14 mouse cellular contexts compared by ENCODE assay signal in the genomic region with DNA sequence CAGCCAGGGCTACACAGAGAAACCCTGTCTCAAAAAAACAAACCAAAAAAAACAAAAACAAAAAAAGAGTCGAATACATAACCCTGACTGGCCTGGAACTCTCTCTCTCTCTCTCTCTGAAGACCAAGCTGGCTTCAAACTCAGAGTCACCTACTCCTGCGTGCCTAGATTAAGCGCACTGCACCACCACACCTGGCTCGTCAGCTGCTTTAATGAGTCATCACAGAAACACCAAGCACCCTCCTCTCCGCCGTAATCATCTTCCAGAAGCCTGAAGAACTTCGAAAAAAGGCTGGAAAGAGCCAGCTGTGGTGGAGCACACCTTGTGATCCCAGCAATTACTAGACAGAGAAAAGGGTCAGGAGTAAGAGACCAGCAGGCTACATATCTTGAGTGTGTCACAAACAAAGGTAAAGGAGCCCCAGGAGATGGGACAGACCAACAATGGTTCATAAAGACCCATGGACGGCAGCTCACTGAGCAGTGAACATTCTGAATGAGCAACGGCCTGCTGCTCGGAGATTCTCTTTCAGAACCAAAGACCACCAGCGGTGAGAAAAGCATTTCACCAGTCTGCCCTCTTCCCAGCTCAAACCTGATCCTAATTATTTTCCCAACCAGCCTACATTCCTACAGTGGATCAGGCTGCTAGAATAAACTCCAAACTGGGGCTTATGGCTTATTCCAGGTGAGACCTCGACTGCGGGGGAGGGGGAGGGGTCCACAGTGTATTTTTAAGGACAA. TPM values are rescaled to one million over a fixed set of nuclear protein-coding genes. Genes with fewer than 3 reads are reported as not detected.
A peak's percentile ranks its signal among the peaks of the same experiment; 100 is the strongest.
DNase-seq lines count a peak whose midpoint lies in the region; ATAC-seq lines count a peak whose summit lies in the region.
"Had no signal": no experiment of that assay in that cellular context is flagged by ENCODE, and none has a peak within 500 bp of the region (broad histone marks: within the 10 kb centered on the region; RNA-seq: fewer than 3 reads in every experiment).

No protein-coding gene starts in this region.

- no peak overlapping the region for H3K9ac ChIP-seq in forebrain, embryonic 11.5 days (ENCODE audit: low read length)
- H3K9ac ChIP-seq in forebrain, embryonic 16.5 days (replicated peaks; ENCODE audit: low read depth, low read length), result no peak overlapping the region
- no peak overlapping the region for H3K9ac ChIP-seq in midbrain, embryonic 15.5 days
- no peak overlapping the region for H3K9ac ChIP-seq in liver, embryonic 12.5 days
- H3K9ac ChIP-seq: limb, embryonic 15.5 days; stomach, embryonic 15.5 days had no signal

- no peaks in the 10 kb centered on the region for H3K9me3 ChIP-seq in forebrain, embryonic 11.5 days (ENCODE audit: control insufficient read depth, low read length)
- no peaks in the 10 kb centered on the region for H3K9me3 ChIP-seq in forebrain, embryonic 16.5 days (ENCODE audit: control insufficient read depth, low read length)
- H3K9me3 ChIP-seq in midbrain, embryonic 15.5 days, result no peaks in the 10 kb centered on the region
- H3K9me3 ChIP-seq in midbrain, embryonic 10.5 days (replicated peaks), result no peaks in the 10 kb centered on the region
- no peaks in the 10 kb centered on the region for H3K9me3 ChIP-seq in limb, embryonic 10.5 days (replicated peaks)
- H3K9me3 ChIP-seq in liver, embryonic 12.5 days (replicated peaks), result no peaks in the 10 kb centered on the region
- H3K9me3 ChIP-seq: limb, embryonic 15.5 days; stomach, embryonic 15.5 days had no signal

- H3K27me3 ChIP-seq in forebrain, embryonic 11.5 days (ENCODE audit: control insufficient read depth, insufficient read depth, low read length), result peaks cover 10% of the 10 kb centered on the region; the same call in 1 of the 2 replicates
- H3K27me3 ChIP-seq in forebrain, embryonic 16.5 days (replicated peaks; ENCODE audit: control insufficient read depth, insufficient read depth, low read length), result 0 out of 2 replicates have a peak, but pooled peaks cover 3% of the 10 kb centered on the region
- H3K27me3 ChIP-seq in midbrain, embryonic 15.5 days (replicated peaks), result peaks cover 9% of the 10 kb centered on the region; the same call in 1 of the 2 replicates
- H3K27me3 ChIP-seq in midbrain, embryonic 10.5 days (ENCODE audit: low read depth, poor library complexity, severe bottlenecking), result peaks cover 40% of the 10 kb centered on the region
- no peaks in the 10 kb centered on the region for H3K27me3 ChIP-seq in limb, embryonic 10.5 days (ENCODE audit: low read depth, poor library complexity, severe bottlenecking)
- H3K27me3 ChIP-seq in liver, embryonic 12.5 days (replicated peaks), result no peaks in the 10 kb centered on the region
- H3K27me3 ChIP-seq: limb, embryonic 15.5 days; stomach, embryonic 15.5 days had no signal

- no peak overlapping the region for H3K4me2 ChIP-seq in forebrain, embryonic 11.5 days (ENCODE audit: low read depth, low read length, severe bottlenecking)
- H3K4me2 ChIP-seq in forebrain, embryonic 16.5 days (ENCODE audit: low read length), result no peak overlapping the region
- no peak overlapping the region for H3K4me2 ChIP-seq in midbrain, embryonic 15.5 days
- H3K4me2 ChIP-seq in liver, embryonic 12.5 days, result no peak overlapping the region
- H3K4me2 ChIP-seq: limb, embryonic 15.5 days; stomach, embryonic 15.5 days had no signal

- WGBS in forebrain, embryonic 11.5 days, result 20% methylated on average over 13 of the region's 13 CpGs
- WGBS in forebrain, embryonic 16.5 days, result 16% methylated on average over 13 of the region's 13 CpGs
- WGBS in midbrain, embryonic 15.5 days, result 26% methylated on average over 13 of the region's 13 CpGs
- WGBS in midbrain, embryonic 10.5 days, result 36% methylated on average over 13 of the region's 13 CpGs
- 55% methylated on average over 13 of the region's 13 CpGs for WGBS in limb, embryonic 10.5 days
- 70% methylated on average over 13 of the region's 13 CpGs for WGBS in liver, embryonic 12.5 days (ENCODE audit: insufficient replicate concordance)

- H3K27ac ChIP-seq in forebrain, embryonic 11.5 days (ENCODE audit: low read depth, low read length), result no peak overlapping the region
- H3K27ac ChIP-seq in forebrain, embryonic 16.5 days (ENCODE audit: low read length), result no peak overlapping the region
- H3K27ac ChIP-seq in midbrain, embryonic 15.5 days, result no peak overlapping the region
- no peak overlapping the region for H3K27ac ChIP-seq in midbrain, embryonic 10.5 days (replicated peaks)
- H3K27ac ChIP-seq in limb, embryonic 10.5 days, result peak overlapping the region; percentile 50; the same call in 1 of the 2 replicates
- no peak overlapping the region for H3K27ac ChIP-seq in liver, embryonic 12.5 days
- H3K27ac ChIP-seq: limb, embryonic 15.5 days; stomach, embryonic 15.5 days had no signal

- H3K4me1 ChIP-seq in forebrain, embryonic 11.5 days (replicated peaks; ENCODE audit: control insufficient read depth, insufficient read depth, low read length), result peaks cover 5% of the 10 kb centered on the region; the same call in 1 of the 2 replicates
- peaks cover 6% of the 10 kb centered on the region for H3K4me1 ChIP-seq in forebrain, embryonic 16.5 days (replicated peaks; ENCODE audit: control insufficient read depth, insufficient read depth, low read length)
- peaks cover 4% of the 10 kb centered on the region for H3K4me1 ChIP-seq in midbrain, embryonic 15.5 days
- H3K4me1 ChIP-seq in midbrain, embryonic 10.5 days, result peaks cover 49% of the 10 kb centered on the region
- peaks cover 71% of the 10 kb centered on the region for H3K4me1 ChIP-seq in limb, embryonic 10.5 days
- peaks cover 48% of the 10 kb centered on the region for H3K4me1 ChIP-seq in liver, embryonic 12.5 days

- H3K36me3 ChIP-seq in forebrain, embryonic 11.5 days (ENCODE audit: control insufficient read depth, insufficient read depth, low read length), result no peaks in the 10 kb centered on the region
- H3K36me3 ChIP-seq in forebrain, embryonic 16.5 days (ENCODE audit: control insufficient read depth, insufficient read depth), result no peaks in the 10 kb centered on the region
- no peaks in the 10 kb centered on the region for H3K36me3 ChIP-seq in midbrain, embryonic 15.5 days (replicated peaks)
- no peaks in the 10 kb centered on the region for H3K36me3 ChIP-seq in midbrain, embryonic 10.5 days
- H3K36me3 ChIP-seq in limb, embryonic 10.5 days, result no peaks in the 10 kb centered on the region
- H3K36me3 ChIP-seq in liver, embryonic 12.5 days, result no peaks in the 10 kb centered on the region
- H3K36me3 ChIP-seq: limb, embryonic 15.5 days; stomach, embryonic 15.5 days had no signal

- DNase-seq in forebrain, embryonic 11.5 days (ENCODE audit: low spot score), result no peak
- no peak for DNase-seq in midbrain, embryonic 10.5 days (ENCODE audit: low spot score)
- peak; percentile 8 for DNase-seq in Muller cell, postnatal 12 days (ENCODE audit: inconsistent ontology term)
- DNase-seq in limb, embryonic 10.5 days (ENCODE audit: low spot score), result no peak
- no peak for DNase-seq in adrenal gland, postnatal 36 days
- DNase-seq: cerebellum, adult 11 months; kidney, adult 8-10 months; lung, adult 2 months; thymus, postnatal 36 days had no signal

- no peak overlapping the region for H3K4me3 ChIP-seq in forebrain, embryonic 11.5 days (ENCODE audit: low read depth, low read length)
- no peak overlapping the region for H3K4me3 ChIP-seq in forebrain, embryonic 16.5 days (replicated peaks; ENCODE audit: low read length)
- H3K4me3 ChIP-seq in midbrain, embryonic 15.5 days, result no peak overlapping the region
- H3K4me3 ChIP-seq in midbrain, embryonic 10.5 days, result no peak overlapping the region
- no peak overlapping the region for H3K4me3 ChIP-seq in limb, embryonic 10.5 days
- H3K4me3 ChIP-seq in liver, embryonic 12.5 days, result no peak overlapping the region
- H3K4me3 ChIP-seq: limb, embryonic 15.5 days; stomach, embryonic 15.5 days had no signal

- ATAC-seq in forebrain, embryonic 11.5 days (replicated peaks; ENCODE audit: low FRiP score), result peak; percentile 29; the same call in 1 of the 2 replicates
- ATAC-seq in forebrain, embryonic 16.5 days, result no peak
- peak; percentile 34; the same call in 1 of the 2 replicates for ATAC-seq in midbrain, embryonic 15.5 days (replicated peaks)
- ATAC-seq in liver, embryonic 12.5 days, result no peak

RNA-seq across cellular contexts. Expression of a gene that starts 5.8 kb away (rescaled TPM):
- polyA plus RNA-seq in forebrain, embryonic 11.5 days (2014; fragmentation: Nextera tagmentation; extraction: Ambion mirVana), result 12.2 and 15.4 TPM in 2 replicates
- polyA plus RNA-seq in forebrain, embryonic 16.5 days (2015; fragmentation: Nextera tagmentation; extraction: Ambion mirVana), result 3.7 and 3.9 TPM in 2 replicates
- polyA plus RNA-seq in midbrain, embryonic 15.5 days (2015; fragmentation: Nextera tagmentation; extraction: Ambion mirVana), result 3.1 and 3.3 TPM in 2 replicates
- polyA plus RNA-seq in midbrain, embryonic 10.5 days (2016; fragmentation: Nextera tagmentation; extraction: Ambion mirVana), result 13.9 and 16.5 TPM in 2 replicates
- polyA plus RNA-seq in limb, embryonic 10.5 days (2016; fragmentation: Nextera tagmentation; extraction: Ambion mirVana), result 39.1 and 43.8 TPM in 2 replicates
- total RNA-seq in adrenal gland, postnatal 36 days (2021), result 10 to 100 TPM; 18.5 to 28.0 TPM
- polyA plus RNA-seq in liver, embryonic 12.5 days (2016; fragmentation: Nextera tagmentation; extraction: Ambion mirVana), result 13.5 and 13.8 TPM in 2 replicates

RNA-seq across cellular contexts. Expression of a gene that starts 37.3 kb away (rescaled TPM):
- polyA plus RNA-seq in forebrain, embryonic 11.5 days (2014; fragmentation: Nextera tagmentation; extraction: Ambion mirVana), result 18.5 and 20.1 TPM in 2 replicates
- 28.5 and 28.6 TPM in 2 replicates for polyA plus RNA-seq in forebrain, embryonic 16.5 days (2015; fragmentation: Nextera tagmentation; extraction: Ambion mirVana)
- 24.4 and 29.1 TPM in 2 replicates for polyA plus RNA-seq in midbrain, embryonic 15.5 days (2015; fragmentation: Nextera tagmentation; extraction: Ambion mirVana)
- polyA plus RNA-seq in midbrain, embryonic 10.5 days (2016; fragmentation: Nextera tagmentation; extraction: Ambion mirVana), result 22.9 and 23.6 TPM in 2 replicates
- 20.7 and 22.8 TPM in 2 replicates for polyA plus RNA-seq in limb, embryonic 10.5 days (2016; fragmentation: Nextera tagmentation; extraction: Ambion mirVana)
- 10 to 100 TPM; 15.8 to 20.7 TPM for total RNA-seq in adrenal gland, postnatal 36 days (2021)
- 12.7 and 13.1 TPM in 2 replicates for polyA plus RNA-seq in liver, embryonic 12.5 days (2016; fragmentation: Nextera tagmentation; extraction: Ambion mirVana)

Comparison
In these comparisons a context has a peak if more than half of its experiments do, and no peak if none do; other contexts are left out.
1. ATAC-seq: peak in forebrain, embryonic 11.5 days (single experiment) and midbrain, embryonic 15.5 days (single experiment); none in forebrain, embryonic 16.5 days (single experiment) and liver, embryonic 12.5 days (single experiment).